Mouse (Mus musculus) hematopoietic multipotent progenitor cell, adult 10-12 weeks (in vitro differentiated cells): ENCODE results near the gene Hoxd12. TPM values are rescaled to one million over a fixed set of nuclear protein-coding genes. Genes with fewer than 3 reads are reported as not detected.

Experiments
- polyA plus RNA-seq: library from polyadenylated mRNA; stranded (reverse); fragments of >175 nt; gene quantifications from 2 replicates; pipeline ENCODE4 v1.2.3, GENCODE M21; 2012; ENCODE audit warnings: low replicate concordance

Hoxd12 gene
- not detected in 2 replicates for polyA plus RNA-seq

DNA sequence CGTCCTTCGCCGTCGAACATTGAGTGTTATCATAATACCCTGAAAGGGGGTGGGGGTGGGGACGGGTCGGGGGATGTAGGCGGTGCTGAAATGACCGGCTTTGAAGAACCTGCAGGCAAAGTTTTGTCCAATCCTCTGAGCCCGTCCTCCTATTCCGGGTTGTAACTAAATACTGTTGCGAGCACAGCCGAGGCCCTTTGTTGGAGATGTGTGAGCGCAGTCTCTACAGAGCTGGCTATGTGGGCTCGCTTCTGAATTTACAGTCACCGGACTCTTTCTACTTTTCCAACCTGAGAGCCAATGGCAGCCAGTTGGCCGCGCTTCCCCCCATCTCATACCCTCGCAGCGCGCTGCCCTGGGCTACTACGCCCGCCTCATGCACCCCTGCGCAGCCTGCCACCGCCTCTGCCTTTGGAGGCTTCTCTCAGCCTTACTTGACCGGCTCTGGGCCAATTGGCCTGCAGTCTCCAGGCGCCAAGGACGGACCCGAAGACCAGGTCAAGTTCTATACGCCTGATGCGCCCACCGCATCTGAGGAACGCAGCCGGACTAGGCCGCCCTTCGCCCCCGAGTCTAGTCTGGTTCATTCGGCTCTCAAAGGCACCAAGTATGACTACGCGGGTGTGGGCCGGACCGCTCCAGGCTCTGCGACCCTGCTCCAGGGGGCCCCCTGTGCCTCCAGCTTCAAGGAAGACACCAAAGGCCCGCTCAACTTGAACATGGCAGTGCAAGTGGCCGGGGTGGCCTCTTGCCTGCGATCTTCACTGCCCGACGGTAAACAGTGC is at the start of gene Hoxd12:
TSS of gene Hoxd12 (plus strand) at position 133 of the 785 bp plus-strand sequence.

GRCm38 (mm10) chr2:74659507-74660005 is 15.3 kb upstream of the Hoxd12 start, which contains the start of gene Evx2:
Gene Evx2 (minus strand): TSS chr2:74659557.

DNA sequence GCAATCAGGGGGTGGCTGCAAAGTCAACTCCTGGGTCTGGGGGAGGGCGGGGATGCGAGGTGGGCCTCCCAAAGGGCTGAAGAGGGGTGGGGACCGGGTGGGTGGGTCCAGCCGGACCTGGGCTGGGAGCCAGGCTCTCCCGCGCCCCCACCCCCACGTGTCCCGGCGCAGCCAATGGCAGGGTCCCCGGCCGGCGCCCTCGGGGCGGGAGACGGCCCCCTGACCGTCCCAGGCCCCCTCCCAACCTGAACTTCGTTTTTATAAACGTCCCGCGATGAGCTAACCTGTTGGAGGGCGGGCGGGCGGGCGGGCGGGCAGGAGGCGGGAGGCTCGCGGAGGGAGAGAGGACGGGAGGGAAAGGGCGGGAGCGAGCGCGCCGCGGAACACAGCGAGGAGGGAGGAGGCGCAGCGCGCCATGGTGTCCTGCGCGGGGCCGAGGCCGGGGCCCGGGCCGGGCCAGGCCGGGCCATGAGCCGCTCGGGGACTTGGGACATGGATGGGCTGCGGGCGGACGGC is 6.9 kb upstream of the Hoxd12 start, which contains the start of gene Hoxd13:
TSS of gene Hoxd13 (plus strand) at position 469 of the 516 bp plus-strand sequence.

DNA sequence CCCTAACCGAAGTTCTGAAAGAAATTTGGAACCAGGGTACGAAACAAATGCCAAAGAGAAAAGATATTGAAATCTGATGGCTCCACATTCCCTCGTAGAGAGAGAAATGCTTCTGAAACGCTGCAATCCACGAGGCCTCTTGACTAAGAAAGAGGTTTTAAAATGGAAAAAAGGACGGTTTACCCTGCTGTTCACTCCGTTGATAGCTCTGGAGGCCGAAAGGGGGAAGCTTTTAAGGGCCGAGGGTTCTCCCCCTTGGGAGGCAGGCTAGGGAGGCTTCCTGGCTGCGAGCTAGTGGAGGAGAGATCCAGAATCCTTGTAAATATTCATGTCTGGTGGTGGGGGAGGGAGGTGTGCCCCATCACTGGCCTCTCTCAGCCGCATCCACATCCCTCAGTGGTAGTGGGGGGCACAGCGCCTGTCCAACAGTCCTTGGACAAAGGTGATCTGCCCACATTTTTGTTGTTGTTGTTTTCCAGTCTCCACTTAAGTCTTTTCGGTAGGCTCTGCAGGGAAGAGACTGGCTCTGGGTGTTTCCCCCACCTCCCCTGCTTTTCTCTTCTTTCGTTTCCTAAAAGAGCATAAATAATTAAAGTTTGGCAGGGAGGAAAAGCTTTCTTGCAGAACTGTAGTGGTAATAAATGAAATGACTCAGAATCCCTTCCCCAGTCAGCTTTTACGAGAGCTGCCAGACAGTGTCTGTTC is 4.2 kb downstream of the Hoxd12 start, which contains the start of gene Hoxd11:
TSS of gene Hoxd11 (plus strand) at position 667 of the 705 bp plus-strand sequence.

DNA sequence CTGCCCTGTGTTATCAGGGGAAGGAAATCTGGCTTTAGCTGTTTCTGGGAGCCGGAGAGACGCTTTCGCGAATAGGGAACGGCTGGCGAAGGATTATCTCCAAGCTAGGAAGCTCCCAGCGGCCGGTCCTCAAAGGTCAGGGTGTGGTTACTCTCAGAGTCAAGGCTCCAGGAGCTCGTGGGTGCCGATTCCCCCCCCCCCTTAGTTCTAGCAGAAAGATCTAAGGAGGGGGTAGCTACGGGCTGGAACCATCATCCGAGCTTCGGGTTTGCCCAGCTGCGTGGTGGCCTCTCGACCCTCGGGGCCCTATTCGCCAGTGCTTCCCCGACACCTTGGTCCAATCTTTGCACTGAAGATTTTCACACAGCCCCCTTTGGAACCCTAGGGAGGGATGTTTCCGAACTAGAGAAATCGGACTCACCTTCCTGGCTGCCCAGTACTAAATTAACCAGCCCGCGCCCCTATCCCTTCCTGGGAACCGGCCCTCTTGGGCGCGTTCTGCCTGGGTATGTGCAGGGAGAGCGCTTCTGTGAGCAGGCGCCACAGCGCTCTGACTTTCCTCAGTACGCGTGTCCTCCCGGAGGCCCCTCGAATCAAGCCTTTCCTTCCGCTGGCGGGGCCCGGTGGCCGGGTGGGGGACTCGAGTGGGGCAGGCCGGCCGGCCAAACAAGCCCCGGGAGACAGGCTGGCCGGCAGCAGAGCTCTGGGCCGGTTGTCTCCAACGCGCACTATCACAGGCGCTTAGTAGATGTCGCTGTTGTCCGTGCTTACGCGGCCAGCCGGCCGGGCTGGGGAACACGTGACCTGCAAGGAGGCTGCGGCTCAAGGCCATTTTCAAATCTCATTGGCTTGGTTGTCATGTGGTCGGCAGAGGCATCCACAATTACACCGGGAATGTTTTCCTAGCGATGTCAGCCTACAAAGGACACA is 16.5 kb downstream of the Hoxd12 start, which contains the start of gene Hoxd10:
TSS of gene Hoxd10 (plus strand) at position 903 of the 930 bp plus-strand sequence.

GRCm38 (mm10) chr2:74697567-74698121 is 22.8 kb downstream of the Hoxd12 start, which contains the start of gene Hoxd9:
Gene Hoxd9 (plus strand): TSS chr2:74697727.

GRCm38 (mm10) chr2:74704393-74704998 is 29.7 kb downstream of the Hoxd12 start, which contains the start of gene Hoxd8:
Gene Hoxd8 (plus strand): TSS chr2:74704615.

DNA sequence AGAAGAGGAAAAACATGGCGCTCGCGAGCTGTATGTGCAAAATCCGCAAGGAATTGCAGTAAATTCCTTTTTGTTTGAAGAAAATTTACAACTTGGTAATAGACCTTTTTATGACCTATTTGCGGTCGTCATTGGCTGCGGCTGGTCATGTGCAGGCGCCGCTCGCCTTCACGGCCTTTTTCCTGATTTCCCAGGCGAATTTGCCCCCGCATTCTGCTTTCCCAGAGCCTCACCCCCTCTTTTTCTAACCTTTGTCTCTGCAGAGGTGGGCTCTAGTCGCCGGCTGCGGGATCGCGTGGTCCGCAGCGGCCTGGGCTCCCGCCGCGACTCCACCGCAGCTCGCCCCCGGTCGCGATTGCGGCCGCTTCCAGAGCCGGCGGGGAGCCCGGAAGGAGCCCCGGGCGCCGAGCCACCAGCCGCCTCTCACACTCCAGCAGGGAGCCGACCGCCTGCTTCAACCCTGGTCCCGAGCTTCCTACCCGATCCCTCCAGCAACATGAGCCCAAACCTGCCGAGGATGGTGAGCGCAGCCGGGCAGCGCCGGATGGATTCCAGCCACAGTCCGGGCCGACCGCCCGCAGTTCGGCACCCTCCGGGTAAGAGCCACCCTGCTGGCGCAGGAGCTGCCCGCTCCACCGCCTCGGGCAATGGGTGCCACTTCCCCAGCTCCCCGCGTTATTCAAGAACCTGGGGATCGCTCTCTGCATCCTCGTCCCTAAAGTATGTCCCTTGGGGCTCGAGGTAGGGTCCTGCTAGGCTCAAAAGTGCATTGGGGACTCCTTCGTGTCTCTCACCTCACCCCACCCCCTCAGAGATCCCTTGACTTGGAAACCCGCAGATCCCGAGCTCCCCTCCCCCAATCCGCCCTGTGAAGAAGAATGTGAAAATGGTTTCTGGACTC is 37.2 kb downstream of the Hoxd12 start, which contains the start of the genes Hoxd3 and Hoxd4:
TSS of gene Hoxd3 (plus strand) at position 207 of the 901 bp plus-strand sequence.
TSS of gene Hoxd4 (plus strand) at position 209 of the 901 bp plus-strand sequence.

DNA sequence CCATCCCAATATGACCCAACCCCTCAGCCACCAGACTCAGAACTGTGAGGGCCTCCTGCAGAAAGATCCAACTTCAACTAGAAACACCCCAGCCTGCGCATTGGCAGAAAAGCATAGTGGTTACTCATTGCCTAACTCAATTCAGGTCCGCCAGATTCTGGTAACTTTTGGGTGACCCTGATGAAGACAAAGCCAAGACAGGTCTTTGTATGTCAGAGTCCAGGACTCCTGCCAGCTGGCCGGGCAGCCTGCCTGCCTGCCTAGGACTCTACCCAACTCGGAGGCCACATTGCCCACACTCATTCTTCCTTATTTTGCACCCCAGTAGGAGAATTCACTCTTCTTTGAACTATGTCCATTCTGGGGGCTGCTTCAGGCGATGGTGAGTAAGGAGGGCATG is 51.7 kb downstream of the Hoxd12 start, which contains the start of gene Gm28230:
TSS of gene Gm28230 (plus strand) at position 178 of the 400 bp plus-strand sequence.

Other genes starting within 250 kb of the Hoxd12 start
- gene Lnpk, start 95.6 kb upstream of the Hoxd12 start, polyA plus RNA-seq: 5.0 and 12.5 TPM in 2 replicates
- not detected in 2 replicates for gene Evx2, start 15.5 kb upstream of the Hoxd12 start, polyA plus RNA-seq
- not detected in 2 replicates for gene Hoxd13, start 6.7 kb upstream of the Hoxd12 start, polyA plus RNA-seq
- gene Hoxd11, start 4.5 kb downstream of the Hoxd12 start, polyA plus RNA-seq: not detected in 2 replicates
- gene Hoxd10, start 16.9 kb downstream of the Hoxd12 start, polyA plus RNA-seq: not detected in 2 replicates
- gene Hoxd9, start 22.7 kb downstream of the Hoxd12 start, polyA plus RNA-seq: not detected in 2 replicates
- gene Hoxd8, start 29.6 kb downstream of the Hoxd12 start, polyA plus RNA-seq: 0.04 TPM in 1 of 2 replicates, not detected in the other
- not detected in 2 replicates for gene Hoxd3, start 36.9 kb downstream of the Hoxd12 start, polyA plus RNA-seq
- 0.47 TPM in 1 of 2 replicates, not detected in the other for gene Hoxd4, start 36.9 kb downstream of the Hoxd12 start, polyA plus RNA-seq
- 0.03 TPM in 1 of 2 replicates, not detected in the other for gene Gm28230, start 51.7 kb downstream of the Hoxd12 start, polyA plus RNA-seq
- gene Hoxd1, start 88.0 kb downstream of the Hoxd12 start, polyA plus RNA-seq: not detected in 2 replicates
- 21.6 and 35.3 TPM in 2 replicates for gene Mtx2, start 150.8 kb downstream of the Hoxd12 start, polyA plus RNA-seq